Mouse (Mus musculus) right cerebral cortex, postnatal 14 days (tissue): ENCODE measurements at regions not wholly inside any gene's neighbourhood (a gene's known extent, or its start where the extent isn't known, plus 50 kb on each side); places are given as distances from the start of the nearest gene placed in this dataset.

Experiments
- DNase-seq: peaks from one replicate; pipeline ENCODE4 v3.0.0; 2022

DNA sequence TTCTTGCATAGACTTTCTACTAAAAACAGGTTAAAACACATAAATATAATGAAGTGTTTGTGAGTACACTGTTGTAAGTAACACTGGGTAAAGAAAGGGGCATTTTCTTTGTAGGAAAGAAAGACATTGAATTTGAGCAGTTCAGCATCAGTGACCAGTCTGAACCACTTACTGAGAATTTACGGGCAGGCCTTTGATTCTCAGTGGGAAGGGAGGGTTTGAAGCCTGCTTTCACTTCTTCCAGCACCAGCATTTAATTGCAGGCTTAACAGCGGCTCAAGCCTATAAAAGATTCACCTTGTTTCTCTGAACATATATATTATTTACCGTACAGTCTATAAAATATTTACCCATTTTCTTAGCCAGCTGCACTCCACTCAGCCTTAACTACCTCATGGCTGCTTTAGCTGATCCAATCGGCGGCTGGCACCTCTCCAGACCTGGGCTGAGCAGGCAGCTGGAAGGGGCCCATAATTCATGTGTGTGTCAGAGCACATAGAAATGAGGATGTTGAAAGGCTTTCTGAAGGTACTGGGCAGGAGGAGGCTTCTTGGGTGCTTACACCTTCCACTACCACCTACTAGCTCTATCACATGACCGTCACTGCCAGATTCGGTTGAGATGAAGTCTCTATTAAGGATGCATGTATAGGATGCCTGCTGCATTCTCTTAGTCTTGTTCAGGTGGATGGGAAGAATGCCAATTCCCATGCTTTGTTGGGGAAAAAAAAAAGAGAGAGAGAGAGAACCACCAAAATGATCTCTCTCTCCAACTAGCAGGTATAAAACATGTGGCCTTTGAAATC, 50.0 kb upstream of the Fggy start:
- DNase-seq = peak; percentile 11
